Mouse (Mus musculus): ENCODE measurements around the gene Gm21988. TPM values are rescaled to one million over a fixed set of nuclear protein-coding genes. Genes with fewer than 3 reads are reported as not detected.

The Gm21988 gene
- total RNA-seq, 2 experiments from 2014 or later: 5.9 to 7.3 TPM

GRCm38 (mm10) chr11:70200036-70200608 is 39.5 kb downstream of the Gm21988 start:
- intact Hi-C loops (cut with DNase I): no loop called here
- no peak for DNase-seq (ENCODE audit: low spot score in 2 of 2)

- intact Hi-C loops (cut with DNase I): no loop called here
These were observed 40.5 kb downstream of the Gm21988 start for GRCm38 (mm10) chr11:70199107-70199506.

GRCm38 (mm10) chr11:70198332-70198731 is 41.3 kb downstream of the Gm21988 start:
- intact Hi-C loops (cut with DNase I): no loop called here
- no peak for DNase-seq (ENCODE audit: low spot score in 2 of 2)

More at GRCm38 (mm10) chr11:70199107-70199506, 40.5 kb downstream of the Gm21988 start:
- no peak for DNase-seq (ENCODE audit: low spot score in 2 of 2)

- intact Hi-C loops (cut with DNase I): no loop called here
- no peak for DNase-seq (ENCODE audit: low spot score in 2 of 2)
These were observed 46.0 kb downstream of the Gm21988 start for GRCm38 (mm10) chr11:70193354-70194285.

GRCm38 (mm10) chr11:70192157-70192556 is 47.5 kb downstream of the Gm21988 start:
- no peak for DNase-seq (ENCODE audit: low spot score in 2 of 2)
- intact Hi-C loops (cut with DNase I): no loop called here

- intact Hi-C loops (cut with DNase I): no loop called here
- no peak for DNase-seq (ENCODE audit: low spot score in 2 of 2)
These were observed 48.4 kb downstream of the Gm21988 start for GRCm38 (mm10) chr11:70191188-70191587.

GRCm38 (mm10) chr11:70189319-70190134 is 50.1 kb downstream of the Gm21988 start:
- intact Hi-C loops (cut with DNase I): no loop called here
- DNase-seq (ENCODE audit: low spot score in 2 of 2): no peak

Small RNA genes within 50 kb of the gene (microRNA-seq; reads per million reads assigned to microRNA genes)
- 674 to 1,507 reads per million in 2 experiments for gene Mir195a
- gene Mir497: 0 reads per million in 2 experiments
- 0 reads per million in 2 experiments for gene Mir497b

Other genes with a start within 250 kb of the Gm21988 start
- gene Gabarap, start 248.7 kb downstream of the Gm21988 start, total RNA-seq (2021): 100 to 1,000 TPM; 213 to 217 TPM
- gene Phf23, start 244.1 kb downstream of the Gm21988 start, total RNA-seq (2021): 10 to 100 TPM; 39.2 to 40.2 TPM
- 10 to 100 TPM; 27.3 to 30.0 TPM for gene Dvl2, start 239.2 kb downstream of the Gm21988 start, total RNA-seq (2021)
- gene Acadvl, start 224.4 kb downstream of the Gm21988 start, total RNA-seq (2021): 10 to 100 TPM; 50.7 to 53.6 TPM
- 1,000 to 10,000 TPM in 1 of 2 experiments, 100 to 1,000 TPM in 1; 1,000 to 1,075 TPM for gene Dlg4, start 222.9 kb downstream of the Gm21988 start, total RNA-seq (2021)
- 1 to 10 TPM; 1.9 to 2.4 TPM for gene Asgr1, start 185.7 kb downstream of the Gm21988 start, total RNA-seq (2021)
- gene Asgr2, start 147.2 kb downstream of the Gm21988 start, total RNA-seq (2021): not detected
- gene Mgl2, start 109.5 kb downstream of the Gm21988 start, total RNA-seq (2021): under 1 TPM; 0.51 to 0.61 TPM
- gene Clec10a, start 83.6 kb downstream of the Gm21988 start, total RNA-seq (2021): 1 to 10 TPM; 3.3 to 5.3 TPM
- gene Slc16a11, start 27.1 kb downstream of the Gm21988 start, total RNA-seq (2021): 10 to 100 TPM; 27.2 to 36.8 TPM
- 10 to 100 TPM in 1 of 2 experiments, 1 to 10 TPM in 1; 8.3 to 10.4 TPM for gene Slc16a13, start 18.8 kb downstream of the Gm21988 start, total RNA-seq (2021)
- gene Bcl6b, start 10.0 kb downstream of the Gm21988 start, total RNA-seq (2021): 1 to 10 TPM; 5.1 to 5.3 TPM
- gene 0610010K14Rik, start 1.9 kb downstream of the Gm21988 start, total RNA-seq (2021): 10 to 100 TPM; 41.3 to 54.2 TPM
- gene Rnasek, start within 50 bp of the Gm21988 start, total RNA-seq (2021): 100 to 1,000 TPM; 291 TPM
- under 1 TPM in 1 of 2 experiments, not detected in 1; 0.13 TPM for gene Alox12, start 15.5 kb upstream of the Gm21988 start, total RNA-seq (2021)
- under 1 TPM; 0.35 to 0.76 TPM for gene Alox12e, start 82.8 kb upstream of the Gm21988 start, total RNA-seq (2021)
- not detected for gene Alox15, start 112.2 kb upstream of the Gm21988 start, total RNA-seq (2021)
- 10 to 100 TPM; 38.7 to 39.9 TPM for gene Pelp1, start 170.2 kb upstream of the Gm21988 start, total RNA-seq (2021)
- 10 to 100 TPM; 75.1 to 78.6 TPM for gene Arrb2, start 192.8 kb upstream of the Gm21988 start, total RNA-seq (2021)
- gene Med11, start 212.1 kb upstream of the Gm21988 start, total RNA-seq (2021): 10 to 100 TPM; 14.4 to 15.9 TPM
- under 1 TPM; 0.46 to 0.55 TPM for gene Zmynd15, start 219.6 kb upstream of the Gm21988 start, total RNA-seq (2021)
- 1 to 10 TPM in 1 of 2 experiments, under 1 TPM in 1; 0.66 to 1.3 TPM for gene Cxcl16, start 220.2 kb upstream of the Gm21988 start, total RNA-seq (2021)

All from left cerebral cortex, postnatal 14 days (tissue).